Mouse (Mus musculus) kidney, embryonic 15.5 days (tissue): ENCODE results near the gene Smyd2. TPM values are rescaled to one million over a fixed set of nuclear protein-coding genes. Genes with fewer than 3 reads are reported as not detected.

Experiments
- ATAC-seq: fragments of 200-750 bp; cut with Nextera tagmentation; replicated peaks from 2 replicates; pipeline ENCODE4 v1.8.0; 2017; ENCODE audit warnings: moderate TSS enrichment; ENCODE audit not compliant: low FRiP score
- H3K27ac ChIP-seq: fragments of 300-500 bp; sonication (generic); 2 replicates; pipeline ENCODE4 v1.5.1; 2015; ENCODE audit warnings: mild to moderate bottlenecking, inconsistent platforms
- H3K27me3 ChIP-seq: fragments of 300-500 bp; sonication (generic); 2 replicates; pipeline ENCODE4 v1.6.1; 2015; ENCODE audit warnings: inconsistent platforms
- H3K36me3 ChIP-seq: fragments of 300-500 bp; sonication (generic); 2 replicates; pipeline ENCODE4 v1.6.1; 2015; ENCODE audit warnings: inconsistent platforms
- H3K4me1 ChIP-seq: fragments of 300-500 bp; sonication (generic); 2 replicates; pipeline ENCODE4 v1.6.1; 2015; ENCODE audit warnings: inconsistent platforms
- H3K4me2 ChIP-seq: fragments of 300-500 bp; sonication (generic); 2 replicates; pipeline ENCODE4 v1.6.1; 2015; ENCODE audit warnings: moderate library complexity, mild to moderate bottlenecking, inconsistent platforms
- H3K4me3 ChIP-seq: fragments of 300-500 bp; sonication (generic); replicated peaks from 2 replicates; pipeline ENCODE4 v1.5.1; 2015; ENCODE audit warnings: mild to moderate bottlenecking, inconsistent platforms
- H3K9ac ChIP-seq: fragments of 300-500 bp; sonication (generic); 2 replicates; pipeline ENCODE4 v1.6.1; 2015; ENCODE audit warnings: mild to moderate bottlenecking, inconsistent platforms
- H3K9me3 ChIP-seq: fragments of 300-500 bp; sonication (generic); replicated peaks from 2 replicates; pipeline ENCODE4 v1.6.1; 2016; ENCODE audit warnings: inconsistent platforms
- WGBS: fragments of 180-500 bp; shearing (Covaris S2); methylation state at CpG from one replicate; pipeline ENCODE4 v1.1.7; 2015; ENCODE audit warnings: mixed read lengths; 5-methylcytosine and 5-hydroxymethylcytosine counted together
- polyA plus RNA-seq: library from polyadenylated mRNA; unstranded; fragments of >200 nt; fragmentation: Nextera tagmentation; extraction: Ambion mirVana; gene quantifications from 2 replicates; pipeline ENCODE4 v1.2.1, GENCODE M21; 2015

Smyd2 gene
- polyA plus RNA-seq = 83.0 and 84.2 TPM in 2 replicates

GRCm38 (mm10) chr1:189921818-189922592, at the start of gene Smyd2:
Smyd2 (minus strand) TSS chr1:189922363.
- WGBS = under 1% methylated on average over 71 of the region's 90 CpGs
- H3K9me3 ChIP-seq = no peaks in the 10 kb centered on the region
- H3K4me2 ChIP-seq = peak within 1 kb of the TSS; percentile 97

GRCm38 (mm10) chr1:189970381-189970780, 48.2 kb upstream of the Smyd2 start:
- Histone ChIP-seq H3K4me2 (no peak overlapping the region), H3K4me1 (0 out of 2 replicates have a peak, but pooled peaks cover 3% of the 10 kb centered on the region), H3K9ac (no peak overlapping the region), H3K9me3 (no peaks in the 10 kb centered on the region), H3K27me3 (peaks cover 7% of the 10 kb centered on the region; the same call in 1 of the 2 replicates), H3K36me3 (no peaks in the 10 kb centered on the region), H3K27ac (no peak overlapping the region), H3K4me3 (no peak overlapping the region)
- peak; percentile 66; the same call in 1 of the 2 replicates for ATAC-seq
- 46% methylated on average over 8 of the region's 8 CpGs for WGBS

More at GRCm38 (mm10) chr1:189921818-189922592, at the start of gene Smyd2:
- Histone ChIP-seq H3K27me3 (no peaks in the 10 kb centered on the region), H3K27ac (peak within 1 kb of the TSS; percentile 90), H3K9ac (peak within 1 kb of the TSS; percentile 87), H3K4me3 (peak within 1 kb of the TSS; percentile 87), H3K36me3 (no peaks in the 10 kb centered on the region), H3K4me1 (peaks cover 42% of the 10 kb centered on the region)
- peak; percentile 90 for ATAC-seq

GRCm38 (mm10) chr1:189968027-189968426, 45.9 kb upstream of the Smyd2 start:
- H3K27me3 ChIP-seq = no peaks in the 10 kb centered on the region
- ATAC-seq = no peak
- H3K9ac ChIP-seq = no peak overlapping the region
- WGBS = 68% methylated on average over 4 of the region's 4 CpGs
- no peak overlapping the region for H3K4me2 ChIP-seq
- no peaks in the 10 kb centered on the region for H3K9me3 ChIP-seq
- no peak overlapping the region for H3K27ac ChIP-seq
- H3K36me3 ChIP-seq = no peaks in the 10 kb centered on the region
- no peak overlapping the region for H3K4me3 ChIP-seq
- 0 out of 2 replicates have a peak, but pooled peaks cover 3% of the 10 kb centered on the region for H3K4me1 ChIP-seq

- ATAC-seq = no peak
- Histone ChIP-seq H3K9ac (no peak overlapping the region), H3K36me3 (no peaks in the 10 kb centered on the region), H3K4me2 (no peak overlapping the region), H3K27ac (no peak overlapping the region), H3K4me1 (no peaks in the 10 kb centered on the region), H3K27me3 (no peaks in the 10 kb centered on the region), H3K4me3 (no peak overlapping the region), H3K9me3 (no peaks in the 10 kb centered on the region)
- 65% methylated on average over 5 of the region's 5 CpGs for WGBS
Observed at GRCm38 (mm10) chr1:189960481-189960880, 38.3 kb upstream of the Smyd2 start.

- ATAC-seq = no peak
- Histone ChIP-seq H3K4me2 (no peak overlapping the region), H3K27ac (no peak overlapping the region), H3K36me3 (no peaks in the 10 kb centered on the region), H3K9me3 (no peaks in the 10 kb centered on the region), H3K4me1 (no peaks in the 10 kb centered on the region), H3K4me3 (no peak overlapping the region), H3K9ac (no peak overlapping the region), H3K27me3 (no peaks in the 10 kb centered on the region)
- 72% methylated on average over 8 of the region's 8 CpGs for WGBS
Observed at GRCm38 (mm10) chr1:189959802-189960201, 37.6 kb upstream of the Smyd2 start.

DNA sequence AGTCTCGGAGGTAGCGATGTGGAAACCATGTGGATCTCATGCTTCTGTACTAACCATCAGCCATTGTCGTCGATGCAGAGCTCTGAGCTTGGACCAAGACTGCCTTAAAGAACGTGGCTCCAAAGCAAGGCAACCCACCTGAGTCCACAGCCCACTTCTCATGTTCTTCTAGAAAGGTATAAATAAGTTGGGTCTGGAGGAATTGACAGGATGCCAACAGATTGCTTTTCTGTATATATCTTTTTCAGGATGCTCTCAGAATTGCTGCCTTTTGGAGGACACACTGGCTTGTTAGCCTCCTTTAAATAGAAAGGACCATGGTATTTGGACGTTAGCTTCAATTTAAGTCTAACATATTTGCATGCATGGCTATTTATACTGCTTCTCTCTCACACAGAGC, 29.7 kb upstream of the Smyd2 start:
- 75% methylated on average over 6 of the region's 6 CpGs for WGBS
- Histone ChIP-seq H3K27ac (no peak overlapping the region), H3K36me3 (no peaks in the 10 kb centered on the region), H3K4me3 (no peak overlapping the region), H3K4me2 (no peak overlapping the region), H3K27me3 (no peaks in the 10 kb centered on the region), H3K4me1 (no peaks in the 10 kb centered on the region), H3K9ac (no peak overlapping the region), H3K9me3 (no peaks in the 10 kb centered on the region)
- no peak for ATAC-seq

- H3K27ac ChIP-seq = no peak overlapping the region
- no peak for ATAC-seq
- H3K4me2 ChIP-seq = no peak overlapping the region
- 77% methylated on average over 8 of the region's 8 CpGs for WGBS
- H3K36me3 ChIP-seq = no peaks in the 10 kb centered on the region
- H3K4me1 ChIP-seq = no peaks in the 10 kb centered on the region
- no peak overlapping the region for H3K4me3 ChIP-seq
- H3K9ac ChIP-seq = no peak overlapping the region
- H3K9me3 ChIP-seq = no peaks in the 10 kb centered on the region
- H3K27me3 ChIP-seq = no peaks in the 10 kb centered on the region
Observed at GRCm38 (mm10) chr1:189947411-189947810, 25.2 kb upstream of the Smyd2 start.

- no peaks in the 10 kb centered on the region for H3K4me1 ChIP-seq
- WGBS = 73% methylated on average over 8 of the region's 8 CpGs
- no peak overlapping the region for H3K4me2 ChIP-seq
- H3K4me3 ChIP-seq = no peak overlapping the region
- ATAC-seq = no peak
- no peak overlapping the region for H3K27ac ChIP-seq
- no peaks in the 10 kb centered on the region for H3K27me3 ChIP-seq
- H3K9me3 ChIP-seq = no peaks in the 10 kb centered on the region
- no peak overlapping the region for H3K9ac ChIP-seq
- H3K36me3 ChIP-seq = no peaks in the 10 kb centered on the region
Observed at GRCm38 (mm10) chr1:189946126-189946525, 24.0 kb upstream of the Smyd2 start.

GRCm38 (mm10) chr1:189941786-189942185, 19.6 kb upstream of the Smyd2 start:
- Histone ChIP-seq H3K27me3 (no peaks in the 10 kb centered on the region), H3K4me1 (no peaks in the 10 kb centered on the region), H3K4me3 (no peak overlapping the region), H3K36me3 (no peaks in the 10 kb centered on the region), H3K4me2 (no peak overlapping the region), H3K27ac (no peak overlapping the region), H3K9me3 (no peaks in the 10 kb centered on the region), H3K9ac (no peak overlapping the region)
- 92% methylated on average over 5 of the region's 5 CpGs for WGBS
- no peak for ATAC-seq

GRCm38 (mm10) chr1:189936436-189937105, 14.4 kb upstream of the Smyd2 start:
- no peaks in the 10 kb centered on the region for H3K36me3 ChIP-seq
- H3K9ac ChIP-seq = no peak overlapping the region
- H3K4me2 ChIP-seq = no peak overlapping the region
- no peaks in the 10 kb centered on the region for H3K9me3 ChIP-seq
- 68% methylated on average over 10 of the region's 10 CpGs for WGBS
- no peaks in the 10 kb centered on the region for H3K4me1 ChIP-seq
- H3K4me3 ChIP-seq = no peak overlapping the region
- no peaks in the 10 kb centered on the region for H3K27me3 ChIP-seq
- no peak for ATAC-seq
- no peak overlapping the region for H3K27ac ChIP-seq

- Histone ChIP-seq H3K4me3 (no peak overlapping the region), H3K9ac (no peak overlapping the region), H3K27ac (no peak overlapping the region), H3K36me3 (no peaks in the 10 kb centered on the region), H3K9me3 (no peaks in the 10 kb centered on the region), H3K4me2 (no peak overlapping the region), H3K27me3 (no peaks in the 10 kb centered on the region), H3K4me1 (no peaks in the 10 kb centered on the region)
- 72% methylated on average over 9 of the region's 9 CpGs for WGBS
- ATAC-seq = no peak
Observed at GRCm38 (mm10) chr1:189933480-189934202, 11.5 kb upstream of the Smyd2 start.

- no peak overlapping the region for H3K4me2 ChIP-seq
- no peak overlapping the region for H3K9ac ChIP-seq
- no peak overlapping the region for H3K27ac ChIP-seq
- WGBS = 75% methylated on average over 7 of the region's 7 CpGs
- no peaks in the 10 kb centered on the region for H3K27me3 ChIP-seq
- H3K4me1 ChIP-seq = no peaks in the 10 kb centered on the region
- H3K4me3 ChIP-seq = no peak overlapping the region
- H3K36me3 ChIP-seq = no peaks in the 10 kb centered on the region
- no peaks in the 10 kb centered on the region for H3K9me3 ChIP-seq
- no peak for ATAC-seq
Observed at GRCm38 (mm10) chr1:189932976-189933375, 10.8 kb upstream of the Smyd2 start.
